Mouse (Mus musculus) embryonic stem cell, embryonic (primary cell): ENCODE data around the gene Gm49342.
"Not testable (repeated sequence)": the region's sequence is repeated elsewhere in the genome, so short reads cannot be mapped to it uniquely, and the experiment has no call there.

Source experiments
- CTCF ChIA-PET, 4 experiments: fragments of 300-600 bp in 2 of 4; fragments of 350-600 bp in 2 of 4; sonication (Branson Sonifier 250); formaldehyde crosslinking; loops; one replicate each; lab custom pipeline; 2022; ENCODE audit warnings: inconsistent platforms in 2 of 4; lab: Charles Lee
- POLR2A ChIA-PET, 4 experiments: fragments of 300-600 bp in 2 of 4; fragments of 350-600 bp in 2 of 4; sonication (Branson Sonifier 250); formaldehyde crosslinking; loops; one replicate each; lab custom pipeline; 2022; ENCODE audit warnings: antibody characterized with exemption in 4 of 4, inconsistent platforms in 1 of 4; lab: Charles Lee

The Gm49342 gene

DNA sequence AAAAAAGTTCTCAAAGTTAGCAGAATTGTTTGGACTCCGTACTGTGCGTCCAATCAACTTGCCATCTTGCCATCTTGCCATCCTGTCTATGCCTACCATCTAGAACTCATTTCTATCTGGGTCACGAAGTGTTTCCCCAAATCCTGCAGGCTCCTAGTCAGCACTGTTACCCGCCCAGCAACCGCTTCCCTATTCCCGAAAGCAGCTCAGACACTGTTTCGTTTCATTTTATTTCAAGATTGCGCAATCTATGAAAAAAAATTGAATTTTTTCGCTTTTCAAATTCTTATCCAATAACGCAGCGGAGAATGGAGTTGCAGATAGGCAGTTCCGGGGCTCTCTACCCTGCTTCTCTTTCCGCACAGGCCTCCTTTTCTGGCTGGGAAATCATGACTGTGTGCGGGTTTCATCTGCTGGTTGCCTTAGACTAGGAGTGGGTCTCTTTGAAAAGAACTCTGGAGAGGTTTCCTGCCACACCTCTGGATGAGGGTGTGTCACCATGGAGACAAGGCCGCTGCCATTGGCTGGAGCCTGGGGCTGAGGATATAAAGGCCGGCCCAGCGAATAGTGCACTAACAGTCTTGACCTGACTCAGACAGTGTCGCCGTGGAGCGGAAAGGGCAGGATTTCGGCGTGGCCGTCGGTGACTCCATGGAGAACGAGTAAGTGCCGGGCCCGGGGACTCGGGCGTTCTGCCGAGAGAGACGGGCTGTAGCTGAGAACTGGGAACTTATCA, at the start of gene Gm49342:
Gene Gm49342 (plus strand): TSS at position 586 of the 736 bp plus-strand sequence.
- ChIA-PET POLR2A (interaction anchor here in 3 of 4 experiments (0.6 to 2.4 kb wide), 16 partner anchors 9 to 139 kb away, joined by 3 to 60 read pairs (median 5); partner anchors contain the start of genes Pip4p1 (in 2 of the 3), Pnp (in 2 of the 3), Apex1 (in 1 of the 3) and Osgep (in 1 of the 3)), CTCF (no interaction called here)

DNA sequence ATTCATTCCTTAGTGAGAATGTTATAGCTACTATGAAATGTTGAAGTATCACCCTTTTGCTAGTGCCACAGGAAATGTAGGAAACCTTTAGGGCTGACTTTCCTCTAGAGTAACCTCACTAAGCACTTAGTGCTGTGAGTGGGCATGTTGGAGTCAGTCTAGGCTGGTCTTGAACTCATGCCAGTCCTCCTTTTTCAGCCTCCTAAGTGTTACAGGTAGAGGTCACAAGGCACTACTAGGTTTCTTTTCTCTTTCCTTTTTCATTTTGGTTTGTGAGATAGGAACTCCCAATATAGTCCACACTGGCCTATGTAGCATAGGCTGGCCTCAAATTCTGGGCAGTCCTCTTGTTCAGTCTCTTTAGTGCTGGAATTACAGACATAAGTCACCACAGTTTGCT, 48.9 kb upstream of the Gm49342 start:
- POLR2A ChIA-PET = interaction anchor here in 2 of 4 experiments (0.9 to 3.4 kb wide), 7 partner anchors 9 to 36 kb away, joined by 3 to 20 read pairs (median 4); partner anchors contain the start of genes Pip4p1 (in 2 of the 2), Pnp (in 2 of the 2), Apex1 (in 1 of the 2) and Osgep (in 1 of the 2)

DNA sequence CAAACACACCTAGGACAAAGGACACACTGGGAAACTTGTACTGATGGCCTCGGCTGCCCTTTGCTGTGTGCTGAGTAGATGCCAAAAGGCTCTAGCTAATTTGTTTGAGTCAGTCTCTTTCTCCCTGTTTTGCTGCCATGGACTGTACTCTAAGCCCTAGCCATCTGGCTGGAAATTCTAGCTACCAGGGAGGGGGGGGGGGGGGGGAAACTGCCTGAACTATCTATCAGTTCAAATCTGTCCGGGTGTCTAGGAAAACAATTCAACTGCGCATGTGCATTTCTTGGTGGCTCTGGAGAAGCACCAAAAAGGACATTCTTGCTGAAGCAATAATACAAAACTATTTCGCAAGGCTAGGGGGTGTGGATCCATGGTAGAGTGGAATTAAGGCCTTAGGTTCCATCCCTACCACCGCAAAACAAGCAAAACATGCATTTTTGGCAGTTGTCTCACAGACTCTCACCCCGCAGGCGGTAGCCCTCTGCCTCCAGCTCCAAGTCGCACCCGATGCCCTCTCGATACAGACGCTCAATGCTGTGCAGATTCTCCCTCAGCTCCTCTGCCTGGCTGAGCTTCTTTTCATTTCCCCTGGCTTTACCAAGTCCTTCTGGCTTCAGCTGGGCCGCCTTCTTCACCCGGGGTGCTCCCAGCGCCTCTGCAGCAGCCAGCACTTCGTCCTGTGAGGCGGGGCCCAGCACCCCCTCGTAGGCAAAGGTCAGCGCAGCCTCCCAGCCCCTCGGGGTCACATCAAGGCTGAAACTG, 48.2 kb upstream of the Gm49342 start:
- CTCF ChIA-PET = interaction anchor here in 2 of 4 experiments (1.1 to 2.3 kb wide), 3 partner anchors 8 to 32 kb away, joined by 3 to 7 read pairs (median 3); no protein-coding TSS in a partner anchor
- POLR2A ChIA-PET = interaction anchor here in 2 of 4 experiments (0.7 to 3.4 kb wide), 11 partner anchors 8 to 42 kb away, joined by 3 to 20 read pairs (median 4); partner anchors contain the start of genes Pip4p1 (in 2 of the 2), Pnp (in 2 of the 2), Apex1 (in 1 of the 2) and Osgep (in 1 of the 2)

More for the DNA sequence above, 48.9 kb upstream of the Gm49342 start:
- CTCF ChIA-PET = interaction anchor here in 1 of 4 experiments (2.3 kb wide), 1 partner anchor 8 kb away, joined by 7 read pairs; no protein-coding TSS in a partner anchor

DNA sequence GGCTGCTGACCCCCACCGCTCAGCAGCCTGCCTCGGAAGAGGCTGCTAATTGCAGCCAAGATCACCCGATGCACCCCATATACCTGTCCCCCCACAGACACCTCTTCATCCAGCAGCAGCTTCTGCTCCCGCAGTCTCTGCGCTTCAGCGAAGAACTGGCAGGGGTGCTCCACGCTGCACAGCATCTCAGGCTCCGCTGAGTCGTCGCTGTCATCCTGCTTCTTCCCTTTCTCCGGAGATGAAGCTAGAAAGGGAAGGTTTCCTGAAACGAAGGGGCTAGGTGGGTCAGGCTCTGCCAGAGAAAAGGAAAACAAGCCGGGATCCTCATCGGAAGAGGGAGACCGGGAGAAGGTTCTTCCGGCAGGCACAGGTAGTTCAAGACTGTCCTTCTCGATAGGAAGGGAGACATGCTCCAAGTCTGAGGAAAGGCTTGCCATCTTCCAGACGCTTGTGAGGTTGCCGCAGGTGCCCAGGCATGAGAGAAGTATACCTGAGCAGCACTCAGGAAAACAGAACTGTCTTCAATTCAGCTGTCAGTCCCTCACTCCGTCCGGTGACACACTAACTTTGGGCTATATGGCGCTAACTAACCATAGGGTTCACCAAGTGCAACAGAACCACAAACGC, 47.5 kb upstream of the Gm49342 start:
- POLR2A ChIA-PET = interaction anchor here in 2 of 4 experiments (0.9 to 3.4 kb wide), 8 partner anchors 8 to 41 kb away, joined by 3 to 20 read pairs (median 4); partner anchors contain the start of genes Apex1 (in 1 of the 2), Osgep (in 1 of the 2), Pip4p1 (in 1 of the 2) and Pnp (in 1 of the 2)
- CTCF ChIA-PET = interaction anchor here in 2 of 4 experiments (0.6 to 1.2 kb wide), 3 partner anchors 24 to 188 kb away, joined by 3 read pairs; no protein-coding TSS in a partner anchor

DNA sequence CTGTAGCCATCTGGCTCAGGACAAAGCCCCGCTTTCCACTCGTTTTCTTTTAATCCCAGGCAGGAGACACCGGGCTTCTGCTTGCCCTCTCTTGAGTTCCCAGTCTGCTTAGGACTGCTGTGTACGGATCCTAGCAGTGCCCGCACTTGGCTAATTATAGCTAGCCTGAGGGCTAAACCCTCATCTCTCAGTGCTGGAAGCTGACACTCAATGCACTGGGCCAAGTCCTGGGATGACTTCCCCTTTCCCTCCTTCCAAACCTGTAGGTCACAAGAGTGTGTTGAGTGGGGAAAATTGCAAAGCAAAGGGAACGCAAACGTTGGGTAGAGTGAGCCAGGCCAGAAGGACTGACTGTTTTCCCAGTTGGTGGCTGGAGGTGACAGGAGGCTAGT, 46.9 kb upstream of the Gm49342 start, which contains the start of gene Klhl33:
Gene Klhl33 (minus strand): TSS at position 134 of the 392 bp plus-strand sequence.
- ChIA-PET POLR2A (interaction anchor here in 2 of 4 experiments (1.0 to 3.4 kb wide), 5 partner anchors 10 to 41 kb away, joined by 3 to 20 read pairs (median 4); partner anchors contain the start of genes Pip4p1 (in 1 of the 2) and Pnp (in 1 of the 2)), CTCF (interaction anchor here in 2 of 4 experiments (0.6 to 1.1 kb wide), 2 partner anchors 23 to 188 kb away, joined by 3 read pairs; no protein-coding TSS in a partner anchor)

DNA sequence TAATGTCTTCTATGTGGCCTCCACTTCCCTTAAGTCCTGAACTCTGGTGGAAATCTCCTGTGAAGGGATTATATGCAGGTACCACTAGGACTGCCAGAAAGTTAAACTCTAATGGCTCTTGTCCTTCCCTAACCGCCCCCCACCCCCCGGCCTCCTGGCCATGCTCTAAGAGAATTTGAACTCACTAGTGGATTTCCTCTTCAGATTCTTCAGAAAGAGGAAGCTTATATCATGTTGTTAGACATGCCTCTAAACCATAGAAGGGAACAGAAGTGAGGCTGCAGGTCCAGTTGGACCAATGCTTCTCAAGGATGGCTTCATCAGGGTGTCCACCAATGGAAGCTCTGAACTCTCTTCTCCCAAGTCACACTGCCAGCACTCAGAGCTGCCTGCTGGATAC, 46.3 kb upstream of the Gm49342 start:
- POLR2A ChIA-PET = interaction anchor here in 2 of 4 experiments (1.1 to 3.4 kb wide), 3 partner anchors 9 to 33 kb away, joined by 3 to 20 read pairs (median 4); partner anchors contain the start of genes Pip4p1 (in 1 of the 2) and Pnp (in 1 of the 2)
- CTCF ChIA-PET = not testable (repeated sequence)

DNA sequence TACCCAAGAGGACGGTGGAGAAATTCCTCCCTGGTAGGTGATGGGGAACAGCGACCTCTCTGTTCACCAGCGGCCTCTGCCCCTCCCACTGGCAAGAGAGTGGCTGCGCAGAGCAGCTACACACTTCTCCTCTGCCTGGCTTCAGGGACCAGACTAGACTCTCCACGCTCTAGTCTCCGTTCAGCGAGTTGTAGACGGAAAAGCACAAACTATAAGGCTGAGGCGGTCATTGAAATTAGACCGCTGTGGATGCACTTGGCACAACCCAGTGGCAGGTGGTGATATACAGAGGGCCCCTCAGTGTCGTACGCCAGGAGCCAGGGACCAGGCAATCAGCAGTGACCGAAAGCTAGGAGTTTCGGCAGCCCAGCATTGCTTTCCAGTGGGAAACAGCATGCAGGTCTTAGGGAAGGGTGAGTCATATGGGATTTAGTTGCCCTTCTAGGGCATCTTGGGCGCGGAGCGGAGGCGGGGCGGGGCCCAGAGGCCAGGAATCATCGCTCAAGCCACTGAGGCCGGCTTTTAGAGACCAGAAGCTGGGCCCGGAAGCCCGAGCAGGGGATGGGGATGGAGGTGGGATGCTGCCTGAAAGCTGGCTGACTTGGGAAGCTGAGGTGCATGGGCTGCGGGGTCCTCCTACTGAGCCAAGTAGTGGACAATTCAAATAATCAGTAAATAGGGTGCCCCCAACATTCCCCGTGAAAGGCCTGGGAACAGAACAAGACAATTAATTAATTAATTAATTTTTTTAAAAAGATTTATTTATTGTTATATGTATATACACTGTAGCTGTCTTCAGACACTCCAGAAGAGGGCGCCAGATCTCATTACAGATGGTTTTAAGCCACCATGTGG, 40.1 kb upstream of the Gm49342 start:
- ChIA-PET CTCF (interaction anchor here (0.5 to 2.2 kb wide), 22 partner anchors 9 to 336 kb away, joined by 3 to 9 read pairs (median 4); partner anchors contain the start of genes Apex1 (in 1 of the 4), Ccnb1ip1 (in 1 of the 4), Osgep (in 1 of the 4) and Parp2 (in 1 of the 4)), POLR2A (interaction anchor here (0.6 to 3.5 kb wide), 32 partner anchors 8 to 185 kb away, joined by 3 to 24 read pairs (median 4); partner anchors contain the start of genes Pip4p1 (in 2 of the 4), Pnp (in 2 of the 4), Apex1 (in 1 of the 4) and Ccnb1ip1 (in 1 of the 4))

DNA sequence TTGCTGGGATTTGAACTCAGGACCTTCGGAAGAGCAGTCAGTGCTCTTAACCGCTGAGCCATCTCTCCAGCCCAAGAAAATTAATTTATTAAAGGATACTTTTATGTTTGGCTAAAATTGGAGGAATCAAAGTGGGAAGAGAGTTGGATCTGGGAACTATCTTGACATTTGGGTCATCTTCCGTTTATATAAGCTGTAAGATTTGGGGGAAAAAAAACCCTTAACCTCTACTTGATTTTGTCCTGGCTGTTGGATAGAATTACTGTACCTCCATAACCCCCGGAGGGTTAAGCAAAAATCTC, 39.5 kb upstream of the Gm49342 start:
- POLR2A ChIA-PET = interaction anchor here (0.6 to 3.5 kb wide), 20 partner anchors 9 to 184 kb away, joined by 3 to 24 read pairs (median 4); partner anchors contain the start of genes Pip4p1 (in 2 of the 4), Pnp (in 2 of the 4), Ccnb1ip1 (in 1 of the 4) and Parp2 (in 1 of the 4)
- CTCF ChIA-PET = interaction anchor here in 3 of 4 experiments (1.0 to 2.2 kb wide), 13 partner anchors 8 to 336 kb away, joined by 3 to 9 read pairs (median 4); partner anchors contain the start of genes Apex1 (in 1 of the 3), Ccnb1ip1 (in 1 of the 3), Osgep (in 1 of the 3) and Parp2 (in 1 of the 3)

DNA sequence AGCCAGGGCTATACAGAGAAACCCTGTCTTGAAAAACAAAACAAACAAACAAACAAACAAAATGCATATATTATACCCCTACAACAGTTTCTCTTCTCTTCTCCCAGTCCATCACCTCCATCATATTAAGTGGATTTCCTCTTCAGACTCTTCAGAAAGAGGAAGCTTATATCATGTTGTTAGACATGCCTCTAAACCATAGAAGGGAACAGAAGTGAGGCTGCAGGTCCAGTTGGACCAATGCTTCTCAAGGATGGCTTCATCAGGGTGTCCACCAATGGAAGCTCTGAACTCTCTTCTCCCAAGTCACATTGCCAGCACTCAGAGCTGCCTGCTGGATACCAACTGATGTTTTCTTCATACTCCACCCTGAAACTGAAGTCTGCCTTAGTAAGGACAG, 39.0 kb upstream of the Gm49342 start:
- POLR2A ChIA-PET = interaction anchor here in 2 of 4 experiments (1.1 to 3.5 kb wide), 11 partner anchors 8 to 132 kb away, joined by 3 to 24 read pairs (median 10); partner anchors contain the start of genes Pip4p1 (in 2 of the 2), Pnp (in 2 of the 2), Ccnb1ip1 (in 1 of the 2) and Parp2 (in 1 of the 2)

DNA sequence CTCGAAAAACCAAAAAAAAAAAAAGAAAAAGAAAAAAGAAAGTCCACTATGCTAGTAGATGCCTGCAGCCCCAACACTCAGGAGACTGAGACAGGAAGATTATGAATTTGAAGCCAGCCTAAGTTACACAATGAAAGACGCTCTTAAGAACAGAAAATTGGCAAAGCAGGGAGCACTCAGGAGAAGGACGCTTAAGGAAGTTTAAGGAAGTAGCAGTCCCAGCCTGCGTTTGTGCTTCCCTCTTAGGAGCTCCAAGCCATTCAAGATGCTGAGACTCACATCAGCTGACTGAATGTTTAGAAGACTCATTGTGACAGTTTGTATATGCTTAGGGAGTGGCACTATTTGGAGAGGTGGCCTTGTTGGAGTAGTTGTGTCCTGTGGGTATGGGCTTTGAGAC, 36.2 kb upstream of the Gm49342 start:
- CTCF ChIA-PET = interaction anchor here in 1 of 4 experiments (0.8 kb wide), 1 partner anchor 985 kb away, joined by 3 read pairs; no protein-coding TSS in a partner anchor
- POLR2A ChIA-PET = interaction anchor here in 1 of 4 experiments (1.3 to 1.9 kb wide), 2 partner anchors 21 to 27 kb away, joined by 3 to 4 read pairs; no protein-coding TSS in a partner anchor

More for the DNA sequence above, 39.0 kb upstream of the Gm49342 start:
- CTCF ChIA-PET = interaction anchor here in 2 of 4 experiments (1.2 to 1.9 kb wide), 3 partner anchors 84 to 335 kb away, joined by 3 to 4 read pairs (median 3); no protein-coding TSS in a partner anchor

DNA sequence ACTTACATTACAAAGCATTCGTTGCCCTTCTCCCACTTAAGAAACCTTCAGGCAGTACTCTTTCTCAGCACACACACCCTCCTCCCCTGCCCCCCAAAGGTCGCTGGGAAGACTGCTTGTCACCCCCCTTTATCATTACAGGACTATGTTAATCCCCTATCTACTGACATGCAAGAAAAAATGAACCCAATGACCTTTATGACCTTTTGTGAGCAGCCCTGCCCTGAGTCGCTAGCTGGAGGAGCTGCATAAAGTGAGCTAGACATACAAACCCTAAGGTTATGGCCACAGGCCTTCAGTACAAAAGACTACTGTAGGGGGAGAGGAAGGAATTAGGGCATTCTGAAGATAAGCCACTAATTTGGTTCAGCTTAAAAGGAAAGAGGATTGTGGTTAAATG, 33.0 kb upstream of the Gm49342 start:
- CTCF ChIA-PET = no interaction called here
- POLR2A ChIA-PET = interaction anchor here (0.6 to 8.2 kb wide), 13 partner anchors 8 to 115 kb away, joined by 3 to 159 read pairs (median 4); partner anchors contain the start of genes Pip4p1 (in 3 of the 4), Pnp (in 3 of the 4), Apex1 (in 2 of the 4) and Osgep (in 2 of the 4)

DNA sequence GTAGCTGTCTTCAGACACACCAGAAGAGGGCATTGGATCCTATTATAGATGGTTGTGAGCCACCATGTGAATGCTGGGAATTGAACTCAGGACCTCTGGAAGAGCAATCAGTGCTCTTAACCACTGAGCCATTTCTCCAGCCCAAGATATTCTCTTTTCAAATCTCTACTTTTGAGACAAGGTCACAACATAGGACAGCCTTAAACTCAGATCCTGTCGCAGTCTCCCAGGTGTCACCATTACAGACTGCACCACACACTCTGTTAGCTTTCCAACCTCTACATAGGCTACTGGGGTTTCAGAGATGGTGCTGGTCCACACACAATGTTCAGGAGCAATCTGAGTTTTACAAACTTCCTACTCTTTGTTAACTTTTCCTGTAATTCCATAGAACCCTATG, 20.9 kb upstream of the Gm49342 start:
- CTCF ChIA-PET = interaction anchor here in 2 of 4 experiments (0.7 to 1.4 kb wide), 3 partner anchors 19 to 481 kb away, joined by 3 to 4 read pairs (median 3); no protein-coding TSS in a partner anchor

DNA sequence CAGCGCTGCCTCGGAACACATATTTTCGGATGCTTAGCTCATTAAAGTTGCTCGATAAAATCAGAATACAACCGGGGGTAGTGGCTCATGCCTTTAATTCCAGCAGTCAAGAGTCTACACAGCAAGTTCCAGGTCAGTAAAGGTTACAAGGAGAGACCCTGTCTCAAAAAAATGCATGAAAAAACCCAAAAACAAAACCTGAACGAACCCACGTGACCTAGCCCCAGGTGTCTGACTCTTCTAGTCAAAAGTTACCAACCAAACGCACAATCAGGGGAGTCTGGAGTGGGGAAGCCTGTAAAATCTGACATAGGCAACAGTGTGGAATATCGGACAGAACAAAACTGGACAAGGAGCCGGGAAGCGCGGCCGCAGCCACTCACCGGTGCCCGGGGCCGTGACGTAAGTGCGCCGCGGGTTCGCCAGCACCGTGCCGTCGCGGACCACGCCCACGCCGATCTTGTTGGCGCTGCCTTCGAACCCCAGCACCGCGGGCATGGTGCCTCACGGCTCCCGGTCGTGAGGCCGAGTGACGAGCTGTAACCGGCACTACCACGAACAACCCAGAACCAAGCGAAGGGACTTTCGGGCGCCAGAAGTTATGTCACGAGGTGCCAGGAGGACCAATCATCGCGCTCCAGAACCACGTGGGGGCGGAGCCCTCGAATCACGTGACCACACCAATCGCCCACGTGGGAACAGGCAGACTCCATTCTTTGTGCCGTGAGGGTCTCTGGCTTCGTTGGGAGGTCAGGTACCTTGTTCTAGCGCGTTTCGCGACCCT, 19.8 kb upstream of the Gm49342 start, which contains the start of the genes Osgep and Apex1:
Gene Osgep (minus strand): TSS at position 613 of the 784 bp plus-strand sequence.
Gene Apex1 (plus strand): TSS at position 688 of the 784 bp plus-strand sequence.
- ChIA-PET POLR2A (interaction anchor here in 3 of 4 experiments (0.6 to 12.2 kb wide), 29 partner anchors 8 to 959 kb away, joined by 3 to 159 read pairs (median 6); partner anchors contain the start of genes Ccnb1ip1 (in 2 of the 3), Parp2 (in 2 of the 3), Gm49342 (in 1 of the 3) and Pip4p1 (in 1 of the 3)), CTCF (interaction anchor here in 1 of 4 experiments (1.2 kb wide), 1 partner anchor 20 kb away, joined by 3 read pairs; no protein-coding TSS in a partner anchor)

More for the DNA sequence above, 20.9 kb upstream of the Gm49342 start:
- POLR2A ChIA-PET = interaction anchor here in 3 of 4 experiments (0.5 to 12.2 kb wide), 27 partner anchors 9 to 960 kb away, joined by 3 to 159 read pairs (median 6); partner anchors contain the start of genes Ccnb1ip1 (in 2 of the 3), Parp2 (in 2 of the 3), Gm49342 (in 1 of the 3) and Pip4p1 (in 1 of the 3)
